Mouse (Mus musculus) bone marrow, adult 2 months (tissue): ENCODE measurements around the gene Syp. TPM values are rescaled to one million over a fixed set of nuclear protein-coding genes. Genes with fewer than 3 reads are reported as not detected.

Experiments
- H3K27ac ChIP-seq: fragments of 200-500 bp; 2 replicates; pipeline ENCODE4 v1.5.1; 2012; ENCODE audit warnings: low read depth, mild to moderate bottlenecking, control low read depth, inconsistent platforms, low read length; ENCODE audit not compliant: control insufficient read depth, poor library complexity, insufficient read depth
- H3K4me1 ChIP-seq: fragments of 200-500 bp; 2 replicates; pipeline ENCODE4 v1.6.1; 2011; ENCODE audit warnings: low read length; ENCODE audit not compliant: control insufficient read depth, insufficient read depth
- H3K4me3 ChIP-seq: fragments of 200-500 bp; replicated peaks from 2 replicates; pipeline ENCODE3; 2011; ENCODE audit warnings: mild to moderate bottlenecking, low read depth, low read length, control low read depth; ENCODE audit not compliant: control insufficient read depth
- CTCF ChIP-seq: fragments of 200-500 bp; IDR thresholded peaks from 2 replicates; pipeline ENCODE4 v1.5.1; 2011; ENCODE audit warnings: low read length, control low read depth; ENCODE audit not compliant: control insufficient read depth, insufficient read depth
- POLR2A ChIP-seq: fragments of 200-500 bp; IDR thresholded peaks from 2 replicates; pipeline ENCODE4 v1.6.1; 2011; ENCODE audit warnings: low read depth, mild to moderate bottlenecking, control low read depth, low read length, borderline replicate concordance; ENCODE audit not compliant: control insufficient read depth
- WGBS: fragments of 180-500 bp; shearing (Covaris S2); methylation state at CpG from one replicate; pipeline ENCODE4 v1.1.7; 2018; 5-methylcytosine and 5-hydroxymethylcytosine counted together
- polyA plus RNA-seq: library from polyadenylated mRNA; stranded (reverse); fragments of >200 nt; gene quantifications from 2 replicates; pipeline ENCODE4 v1.2.4, GENCODE M21; 2011; ENCODE audit warnings: low replicate concordance; ENCODE audit not compliant: missing spikeins, insufficient read depth, insufficient read length

Syp gene
- 0.50 and 1.9 TPM in 2 replicates for polyA plus RNA-seq

GRCm38 (mm10) chrX:7638401-7639091 lies at the start of gene Syp:
Syp (plus strand) TSS chrX:7638471.
- Histone ChIP-seq H3K27ac (no peak within 1 kb of the TSS), H3K4me3 (no peak within 1 kb of the TSS), H3K4me1 (no peaks in the 10 kb centered on the region)
- no peak for TF ChIP-seq CTCF
- WGBS, result 13% methylated on average over 34 of the region's 42 CpGs

- Histone ChIP-seq H3K4me3 (no peak overlapping the region), H3K4me1 (no peaks in the 10 kb centered on the region), H3K27ac (no peak overlapping the region)
- 93% methylated on average over 9 of the region's 9 CpGs for WGBS
- TF ChIP-seq CTCF (no peak), POLR2A (no peak)
Measured at GRCm38 (mm10) chrX:7595371-7595770, 42.9 kb upstream of the Syp start.

DNA sequence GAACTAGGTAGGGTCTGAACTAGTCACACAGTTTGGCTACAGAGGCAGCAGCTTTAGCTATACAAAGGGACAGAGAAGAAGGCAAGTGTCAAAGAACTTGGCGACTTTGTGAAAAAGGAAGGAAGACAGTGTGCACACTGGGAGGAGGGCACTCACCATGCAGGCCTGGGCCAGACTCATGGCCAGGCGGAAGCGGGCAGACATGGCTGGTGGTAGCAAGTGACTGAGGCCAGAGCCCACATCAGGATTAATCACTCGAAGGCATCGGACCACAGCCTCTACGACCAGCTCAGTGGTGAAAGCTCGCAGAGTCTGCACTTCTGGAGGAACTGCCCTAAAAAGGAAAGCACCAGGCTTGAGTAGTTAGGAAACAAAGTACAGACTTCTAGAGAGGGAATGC lies 34.3 kb upstream of the Syp start:
- peak overlapping the region; percentile 22 for H3K4me3 ChIP-seq
- TF ChIP-seq CTCF (no peak), POLR2A (no peak)
- WGBS, result 18% methylated on average over 7 of the region's 7 CpGs
- H3K4me1 ChIP-seq, result no peaks in the 10 kb centered on the region; the same call in 1 of the 2 replicates
- 0 out of 2 replicates have a peak overlapping the region, but pooled peaks have one; percentile 27 for H3K27ac ChIP-seq

DNA sequence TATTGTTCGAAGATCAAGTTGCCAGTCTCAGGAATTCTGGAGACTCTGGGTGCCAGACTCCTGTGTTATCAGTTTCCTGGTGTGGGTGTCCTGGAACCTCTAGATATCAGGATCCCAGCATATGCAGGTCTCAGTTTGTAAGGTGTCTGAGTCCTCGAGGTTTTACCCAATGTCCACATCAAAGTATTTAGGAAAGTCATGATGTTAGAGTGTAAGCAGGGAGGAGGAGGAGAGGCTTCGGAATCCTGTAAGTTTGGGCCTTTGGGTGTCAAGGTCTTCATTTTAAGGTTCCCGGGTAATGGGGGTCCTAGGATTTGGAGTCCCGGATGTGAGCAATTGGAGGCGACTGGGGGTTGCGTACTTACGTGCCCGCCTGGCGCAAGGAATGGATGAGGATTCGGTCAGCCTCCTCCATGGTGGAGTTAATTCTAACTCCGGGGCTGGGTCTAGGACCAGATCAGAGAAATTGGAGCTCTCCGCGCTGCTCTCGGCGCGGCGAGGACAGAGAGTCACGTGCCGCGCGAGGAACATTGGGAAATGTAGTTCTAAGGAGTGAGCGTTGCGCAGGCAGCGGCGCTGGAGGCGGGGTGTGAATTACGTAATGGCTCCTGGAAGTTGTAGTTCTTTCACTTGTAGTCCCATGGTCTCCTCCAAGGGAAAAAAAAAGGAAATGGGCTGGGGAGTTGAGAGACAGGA lies 33.2 kb upstream of the Syp start, which contains the start of gene Ccdc22:
TSS of gene Ccdc22 (minus strand) at position 639 of the 696 bp plus-strand sequence.
- H3K4me3 ChIP-seq, result peak within 1 kb of the TSS; percentile 98
- no peaks in the 10 kb centered on the region; the same call in 1 of the 2 replicates for H3K4me1 ChIP-seq
- H3K27ac ChIP-seq, result no peak within 1 kb of the TSS
- no peak; the same call in 1 of the 2 replicates for TF ChIP-seq POLR2A
- no peak for TF ChIP-seq CTCF
- WGBS, result 10% methylated on average over 28 of the region's 28 CpGs

- Histone ChIP-seq H3K4me3 (no peak overlapping the region), H3K27ac (no peak overlapping the region), H3K4me1 (no peaks in the 10 kb centered on the region; the same call in 1 of the 2 replicates)
- 14% methylated on average over 8 of the region's 8 CpGs for WGBS
- TF ChIP-seq CTCF, result no peak
- no peak for TF ChIP-seq POLR2A
Measured at GRCm38 (mm10) chrX:7605575-7605941, 32.7 kb upstream of the Syp start.

GRCm38 (mm10) chrX:7606783-7607182 lies 31.5 kb upstream of the Syp start, which contains the start of gene Cacna1f:
Cacna1f (plus strand) TSS chrX:7607083.
- H3K4me3 ChIP-seq, result no peak within 1 kb of the TSS
- no peaks in the 10 kb centered on the region; the same call in 1 of the 2 replicates for H3K4me1 ChIP-seq
- no peak within 1 kb of the TSS for H3K27ac ChIP-seq
- TF ChIP-seq POLR2A (no peak), CTCF (no peak)
- WGBS, result 72% methylated on average over 6 of the region's 6 CpGs

- WGBS, result 25% methylated on average over 21 of the region's 21 CpGs
- Histone ChIP-seq H3K4me3 (no peak overlapping the region), H3K27ac (no peak overlapping the region), H3K4me1 (no peaks in the 10 kb centered on the region)
- no peak for TF ChIP-seq POLR2A
- TF ChIP-seq CTCF, result no peak
Measured at GRCm38 (mm10) chrX:7610035-7610434, 28.2 kb upstream of the Syp start.

DNA sequence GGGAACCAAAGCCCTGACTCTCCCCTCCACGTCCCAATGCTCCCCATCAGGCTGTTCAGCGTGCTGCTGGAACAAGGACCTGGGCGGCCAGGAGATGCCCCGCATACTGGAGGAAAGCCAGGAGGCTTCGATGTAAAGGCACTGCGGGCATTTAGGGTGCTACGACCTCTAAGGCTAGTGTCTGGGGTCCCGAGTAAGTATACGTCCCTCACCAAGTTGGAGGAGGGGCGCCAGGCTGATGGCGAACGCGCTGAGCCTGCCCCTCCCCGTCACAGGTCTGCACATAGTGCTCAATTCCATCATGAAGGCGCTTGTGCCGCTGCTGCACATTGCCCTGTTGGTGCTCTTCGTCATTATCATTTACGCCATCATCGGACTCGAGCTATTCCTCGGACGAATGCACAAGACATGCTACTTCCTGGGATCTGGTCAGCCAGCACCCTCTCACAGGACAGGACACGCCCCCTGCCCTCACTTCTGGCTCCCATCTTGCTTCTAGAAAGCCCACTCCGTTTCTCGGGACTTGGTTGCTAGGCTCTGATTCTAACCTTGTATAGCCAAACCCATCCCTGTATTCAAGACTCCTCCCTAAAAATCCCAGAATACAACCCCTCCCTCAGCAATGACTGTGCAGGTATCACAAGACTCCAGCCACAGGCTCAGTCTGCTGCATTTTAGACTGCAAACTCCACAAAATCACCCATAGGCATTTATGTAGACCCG lies 27.6 kb upstream of the Syp start:
- H3K27ac ChIP-seq, result no peak overlapping the region
- no peaks in the 10 kb centered on the region for H3K4me1 ChIP-seq
- H3K4me3 ChIP-seq, result no peak overlapping the region
- TF ChIP-seq POLR2A (no peak), CTCF (no peak)
- 13% methylated on average over 26 of the region's 26 CpGs for WGBS
